Mouse (Mus musculus) kidney, adult 2 months (tissue): ENCODE data around the gene Saysd1.

Experiments
- CTCF ChIP-seq: fragments of 200-500 bp; conservative IDR thresholded peaks from 2 replicates; pipeline ENCODE4 v1.5.1; 2011; ENCODE audit warnings: low read depth, mild to moderate bottlenecking, control low read depth, low read length, moderate library complexity, mixed read lengths; ENCODE audit not compliant: insufficient read depth, insufficient read length
- POLR2A ChIP-seq: fragments of 200-500 bp; IDR thresholded peaks from one replicate; pipeline ENCODE4 v1.6.1; 2011; ENCODE audit warnings: low read depth, low read length, control low read depth

- TF ChIP-seq POLR2A: no peak
- TF ChIP-seq CTCF: no peak
These were observed 42.0 kb upstream of the Saysd1 start for GRCm38 (mm10) chr14:20180304-20180703.
